Mouse (Mus musculus): Measurements from ENCODE around the gene Cck.
"Not testable (repeated sequence)": the region's sequence is repeated elsewhere in the genome, so short reads cannot be mapped to it uniquely, and the experiment has no call there.

Cck gene

GRCm38 (mm10) chr9:121458466-121458865, 37.0 kb downstream of the Cck start:
- DNase-seq: no peak

- DNase-seq: no peak
These were observed 38.6 kb downstream of the Cck start for GRCm38 (mm10) chr9:121456739-121457515.

- no peak for DNase-seq
These were observed 40.6 kb downstream of the Cck start for GRCm38 (mm10) chr9:121454891-121455290.

- not testable (repeated sequence) for DNase-seq
These were observed 43.1 kb downstream of the Cck start for GRCm38 (mm10) chr9:121452342-121452942.

- no peak for DNase-seq
These were observed 49.1 kb downstream of the Cck start for GRCm38 (mm10) chr9:121446431-121446831.

- DNase-seq: no peak
These were observed 50.1 kb downstream of the Cck start for GRCm38 (mm10) chr9:121445364-121445763.

- DNase-seq: no peak
These were observed 51.2 kb downstream of the Cck start for GRCm38 (mm10) chr9:121444367-121444707.

GRCm38 (mm10) chr9:121443696-121444366, 51.7 kb downstream of the Cck start:
- DNase-seq: no peak

- no peak for DNase-seq
These were observed 53.3 kb downstream of the Cck start for GRCm38 (mm10) chr9:121442145-121442544.
